Mouse (Mus musculus) naive thymus-derived CD4-positive, alpha-beta T cell, adult 2 months (primary cell): ENCODE results near the gene Dot1l.
A peak's percentile ranks its signal among the peaks of the same experiment; 100 is the strongest.

Source experiments
- DNase-seq: peaks from one replicate; pipeline ENCODE4 v3.0.0-alpha.2; 2011; ENCODE audit warnings: low read depth

The Dot1l gene

DNA sequence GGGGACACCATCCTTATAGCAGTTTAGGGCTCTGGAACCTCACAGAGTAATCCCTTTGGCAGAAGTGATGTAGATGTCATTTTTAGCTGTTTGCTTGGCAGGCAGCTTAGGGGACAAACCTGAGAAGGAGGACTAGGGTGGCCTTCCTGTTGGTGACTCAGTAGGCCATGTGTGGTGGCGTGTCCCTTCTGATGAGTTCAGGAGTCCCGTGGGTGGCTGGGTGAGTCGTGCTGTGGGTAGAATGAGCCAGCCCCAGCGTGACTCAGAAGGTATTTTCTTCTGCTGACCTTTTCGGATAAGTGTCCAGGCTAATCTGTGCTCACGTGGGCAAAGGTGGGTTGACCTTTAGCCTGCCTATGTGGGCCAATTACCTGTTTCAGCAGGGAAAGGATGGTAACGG, 3.6 kb downstream of the Dot1l start:
- DNase-seq, result no peak

DNA sequence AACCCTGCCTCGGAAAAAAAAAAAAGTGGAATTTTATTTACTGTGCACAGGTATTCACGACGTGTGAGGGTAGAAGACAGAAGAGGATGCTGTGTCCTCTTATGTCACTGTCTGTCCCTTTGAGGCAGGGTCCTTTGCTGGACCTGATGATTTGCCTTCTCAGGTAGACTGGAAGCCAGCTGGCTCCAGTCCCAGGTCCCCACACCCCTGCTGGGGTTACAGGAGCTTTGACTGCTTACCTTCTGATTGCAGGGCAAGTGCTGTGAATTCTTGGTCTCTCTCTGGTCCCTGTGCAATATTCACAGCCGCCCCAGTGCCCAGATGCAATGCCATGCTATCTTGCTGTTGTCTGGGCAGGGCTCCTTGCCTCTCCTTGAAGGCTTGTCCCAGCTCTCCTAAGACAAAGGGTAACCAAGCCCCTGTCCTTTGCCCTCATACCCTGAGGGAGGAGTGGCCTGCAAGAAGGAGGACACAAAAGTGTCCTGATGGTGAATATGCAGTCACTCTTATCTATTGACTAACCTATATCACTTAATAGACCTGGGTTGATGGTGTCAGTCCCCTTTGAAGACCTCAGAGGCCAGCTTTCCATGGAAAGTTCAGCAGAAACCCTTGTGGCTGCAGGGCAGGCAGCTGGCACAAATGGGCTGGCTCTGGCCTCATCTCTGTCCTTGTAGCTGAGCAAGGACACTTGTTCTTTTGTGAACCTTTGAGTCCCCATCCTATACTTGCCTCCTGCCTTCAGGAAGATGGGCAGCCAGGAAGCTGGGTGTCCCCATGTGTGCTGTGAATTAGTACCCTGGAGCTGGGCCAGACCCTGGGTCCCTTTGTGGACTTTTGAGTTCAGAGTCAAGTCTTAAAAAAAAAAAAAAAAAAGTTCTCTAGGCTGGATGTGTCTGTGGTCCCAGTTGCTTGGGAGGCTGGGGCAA, 5.9 kb downstream of the Dot1l start:
- no peak for DNase-seq

DNA sequence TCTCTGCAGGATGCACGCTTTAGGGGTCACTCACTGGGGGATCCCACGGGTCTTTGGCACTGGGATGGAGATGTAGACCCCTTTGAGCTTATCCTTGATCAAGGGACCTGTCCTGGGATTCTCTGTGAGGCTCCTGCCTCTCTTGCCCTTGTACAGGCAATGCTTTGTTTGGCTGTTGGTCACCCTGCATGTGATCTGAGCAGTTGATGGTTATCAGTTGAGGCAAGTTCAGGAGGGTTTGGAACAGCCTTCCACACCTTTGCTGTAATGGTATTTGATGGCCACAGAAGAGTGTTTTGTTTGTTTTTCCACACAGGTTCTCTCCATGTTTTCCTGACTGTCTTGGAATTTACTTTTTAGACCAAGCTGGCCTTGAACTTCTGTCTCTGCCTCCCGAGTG, 6.8 kb downstream of the Dot1l start:
- no peak for DNase-seq

DNA sequence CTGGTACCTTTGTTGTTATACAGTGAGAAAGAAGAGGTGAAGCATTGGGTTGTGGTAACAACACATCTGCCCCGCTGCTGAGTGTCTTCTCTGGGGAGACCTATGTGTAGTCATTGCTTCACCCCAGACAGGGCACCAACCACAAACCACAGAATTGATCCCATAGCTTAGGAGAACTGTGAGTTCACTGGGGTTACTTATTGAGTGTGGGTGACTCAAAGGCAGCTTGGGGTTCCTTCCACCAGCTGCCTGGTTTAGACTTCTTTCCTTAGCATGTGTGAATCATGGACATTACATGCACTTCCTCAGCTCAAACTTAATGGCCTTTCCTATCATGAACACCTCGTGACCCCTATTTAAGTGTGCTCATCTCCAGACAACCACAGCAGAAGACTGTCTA, 8.5 kb downstream of the Dot1l start:
- peak; percentile 42 for DNase-seq

DNA sequence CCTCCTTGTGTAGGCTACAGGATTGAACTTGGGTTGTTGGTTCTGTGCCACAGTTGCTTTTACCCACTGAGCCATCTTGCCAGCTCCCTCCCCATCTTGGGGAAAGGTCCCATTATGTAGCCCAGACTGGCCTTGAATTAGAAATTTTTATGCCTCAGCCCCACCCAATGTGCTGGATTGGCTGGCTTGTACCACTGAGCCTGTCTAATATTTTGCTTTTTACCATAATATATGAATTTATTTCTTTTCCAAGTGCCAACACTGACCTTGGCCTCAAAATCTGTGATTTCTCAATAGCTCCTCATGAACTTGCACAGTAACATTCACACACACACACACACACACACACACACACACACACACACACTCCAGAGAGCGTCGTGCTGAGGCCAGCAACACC, 10.7 kb downstream of the Dot1l start:
- no peak for DNase-seq

DNA sequence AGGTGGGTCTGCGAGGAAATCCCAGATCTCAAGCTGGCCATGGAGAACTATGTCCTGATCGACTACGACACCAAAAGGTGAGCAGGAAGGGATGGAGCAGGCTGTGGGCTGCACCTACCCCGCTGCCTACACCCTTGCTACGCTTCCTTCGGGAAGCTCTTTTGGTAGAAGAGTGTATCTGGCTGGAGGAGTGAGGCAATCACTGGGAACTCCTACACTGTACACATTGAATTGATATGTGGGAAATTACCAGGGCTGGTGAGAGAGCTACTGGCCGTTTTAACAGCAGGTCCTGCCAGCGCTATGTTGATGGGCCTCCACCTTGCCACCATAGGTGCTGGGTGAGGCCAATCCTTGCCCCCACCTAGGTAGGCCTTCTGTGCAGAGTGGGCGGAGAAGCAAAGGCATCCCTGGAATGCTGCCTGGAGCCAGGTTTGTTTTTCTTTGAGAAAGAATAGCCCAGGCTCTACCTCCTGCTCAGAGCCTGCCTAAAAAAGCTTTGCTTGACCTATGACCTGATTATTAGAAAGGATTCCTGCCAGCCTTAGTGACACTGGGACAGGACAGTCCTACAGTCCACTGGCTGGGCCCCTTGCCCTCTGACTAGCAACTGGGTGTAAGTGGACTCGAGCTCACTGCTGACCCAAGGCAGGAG, 11.3 kb downstream of the Dot1l start:
- no peak for DNase-seq

DNA sequence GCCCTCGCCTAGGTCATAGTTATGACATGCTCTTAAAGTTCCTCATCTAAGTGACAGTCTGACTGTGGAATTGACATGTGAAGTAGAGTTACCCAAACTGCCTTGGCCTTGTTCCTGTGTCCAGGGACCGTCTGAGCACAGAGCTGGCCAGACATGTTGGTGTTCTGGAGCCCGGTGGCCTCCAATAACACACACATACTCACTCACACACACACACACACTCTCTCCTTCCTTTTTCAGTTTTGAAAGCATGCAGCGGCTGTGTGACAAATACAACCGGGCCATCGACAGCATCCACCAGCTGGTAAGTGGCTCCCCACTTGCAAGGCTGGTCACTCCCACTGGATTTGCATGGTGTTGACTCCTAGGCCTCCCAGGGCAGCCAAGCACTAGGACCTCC, 13.4 kb downstream of the Dot1l start:
- DNase-seq, result no peak

DNA sequence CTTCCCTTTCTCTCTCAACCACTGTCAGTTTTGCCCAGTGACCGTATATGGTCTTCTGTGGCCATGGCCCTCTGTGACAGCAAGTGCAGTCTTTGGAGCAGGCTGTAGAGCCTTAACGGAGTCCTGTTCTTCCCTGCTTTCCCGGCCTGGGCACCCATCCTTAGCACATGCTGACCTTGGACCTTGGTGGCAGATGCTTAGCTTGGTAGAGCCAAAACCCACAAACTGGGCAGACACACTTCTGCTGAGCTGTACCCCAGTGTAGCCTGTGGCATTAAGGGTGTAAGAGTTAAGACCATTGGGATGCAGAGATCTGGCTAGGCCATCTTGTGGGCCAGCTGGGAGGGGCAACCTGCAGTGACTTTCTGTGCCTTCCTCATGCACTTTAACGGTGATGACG, 18.8 kb downstream of the Dot1l start:
- DNase-seq, result no peak

DNA sequence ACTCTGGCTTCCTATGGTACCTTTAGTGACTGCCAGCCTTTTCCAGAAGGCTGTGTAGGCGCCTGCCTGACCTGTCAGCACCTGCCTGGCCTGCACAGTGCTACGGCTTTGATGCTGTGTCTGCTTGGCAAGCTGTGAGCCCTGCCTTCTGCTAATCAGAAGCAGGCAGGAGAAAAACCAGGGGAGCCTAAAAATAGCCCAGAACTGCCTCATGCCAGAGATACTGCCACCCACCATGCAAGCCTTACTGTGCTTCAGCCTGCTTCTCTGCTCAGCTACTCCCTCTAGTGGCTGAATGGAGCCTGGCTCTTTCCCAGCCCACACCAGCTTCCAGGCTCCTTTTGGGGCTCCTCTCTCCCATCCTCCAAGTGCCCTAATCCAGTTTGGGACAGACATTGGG, 19.5 kb downstream of the Dot1l start:
- DNase-seq, result peak; percentile 78

DNA sequence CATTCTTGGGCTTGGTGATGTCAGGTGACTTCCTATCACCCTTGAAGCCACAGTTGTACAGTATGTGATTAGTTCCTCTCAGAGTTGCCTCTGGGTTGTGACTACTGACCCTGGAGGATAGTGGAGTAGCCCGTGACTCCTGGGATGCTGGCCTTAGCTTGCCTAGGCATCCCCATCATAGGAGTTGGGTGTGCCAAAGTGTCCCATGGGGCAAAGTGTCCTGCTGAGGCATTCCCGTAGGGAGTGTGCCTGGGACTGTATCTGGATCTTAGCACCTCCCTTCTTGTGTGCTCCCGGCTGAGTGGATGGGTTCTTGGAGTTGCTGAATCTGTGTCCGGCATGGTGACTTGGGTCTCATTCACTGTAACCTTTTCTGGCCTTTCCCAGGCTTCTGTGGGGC, 20.0 kb downstream of the Dot1l start:
- no peak for DNase-seq

DNA sequence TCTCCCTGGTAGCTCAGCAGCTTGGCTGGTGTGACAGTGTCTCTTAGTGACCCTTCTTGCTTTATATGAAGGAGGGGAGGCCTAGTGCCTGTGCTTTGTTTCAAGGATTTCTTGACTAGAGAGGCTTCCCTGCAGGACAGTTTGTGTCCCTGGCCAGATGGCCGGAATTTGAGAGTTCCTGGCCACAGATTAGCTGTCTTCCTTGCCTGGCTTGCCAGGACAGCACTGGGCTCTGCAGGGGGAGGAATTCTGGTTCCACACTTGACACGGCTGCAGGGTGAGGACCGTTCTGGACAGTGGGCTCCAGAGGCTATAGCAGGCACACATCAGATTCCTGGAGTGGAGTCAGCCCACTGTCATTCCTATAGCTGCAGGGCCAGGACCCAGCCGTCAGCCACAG, 20.7 kb downstream of the Dot1l start:
- DNase-seq, result no peak

DNA sequence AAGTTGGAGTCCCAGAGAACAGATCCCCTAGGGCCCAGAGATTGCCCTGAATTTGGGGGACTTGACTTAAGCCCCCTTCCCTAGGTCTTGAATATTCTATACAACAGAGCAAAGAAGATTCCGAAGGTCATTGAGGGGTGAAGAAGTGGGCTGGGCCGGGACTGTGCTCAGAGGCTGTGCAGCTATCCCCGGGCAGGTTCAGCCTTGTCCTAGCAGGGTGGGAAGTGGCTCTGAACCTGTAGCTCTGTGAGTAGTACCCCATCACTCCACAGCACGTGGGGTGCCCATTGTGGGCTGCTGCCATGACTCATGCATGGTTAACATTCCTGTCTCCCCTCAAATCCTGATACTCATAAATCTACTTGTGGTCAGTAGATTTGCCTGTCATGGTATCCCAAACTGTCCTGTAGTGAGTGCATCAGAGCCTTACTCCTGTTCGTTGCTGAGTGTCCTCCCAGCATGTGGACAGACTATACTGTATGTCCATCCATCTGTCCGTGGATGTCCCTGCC, 21.4 kb downstream of the Dot1l start:
- DNase-seq, result no peak

DNA sequence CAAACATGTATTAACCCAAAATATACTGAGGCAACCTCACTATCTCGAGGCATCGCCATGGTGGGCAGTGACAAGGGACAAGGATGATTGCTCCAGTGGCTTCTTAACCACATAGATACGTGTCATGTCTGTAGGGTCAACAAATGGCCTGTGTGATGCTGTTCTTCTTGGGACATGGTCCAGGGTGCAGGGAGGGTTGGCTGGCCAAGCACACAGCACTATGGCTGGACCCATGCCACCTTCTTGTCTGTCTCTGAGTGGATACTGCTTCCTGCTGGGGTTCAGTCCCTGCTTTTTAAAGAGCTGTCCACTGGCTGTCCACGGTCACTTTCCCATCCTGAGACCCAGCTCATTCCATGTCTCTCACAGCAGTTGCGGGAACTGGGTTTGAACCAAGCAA, 22.1 kb downstream of the Dot1l start:
- no peak for DNase-seq

DNA sequence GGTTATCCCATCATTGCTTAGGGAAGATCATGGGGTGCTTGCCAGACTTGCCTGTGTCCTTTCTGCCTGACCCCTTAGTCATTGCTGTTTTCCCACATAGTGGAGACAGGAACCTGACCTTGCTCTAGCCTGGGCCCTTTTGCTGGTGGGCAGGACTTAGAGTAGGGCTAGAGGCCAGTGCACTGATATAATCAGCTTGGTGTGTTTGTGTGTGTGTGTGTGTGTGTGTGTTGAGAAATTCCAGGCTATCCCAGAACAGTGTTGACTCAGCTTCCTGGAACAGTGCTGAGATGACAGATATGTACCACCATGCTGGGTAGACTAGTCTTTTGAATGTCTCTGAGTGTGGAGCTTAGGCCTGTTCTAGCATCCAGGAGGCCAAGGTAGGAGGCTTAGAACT, 24.6 kb downstream of the Dot1l start:
- DNase-seq, result no peak

DNA sequence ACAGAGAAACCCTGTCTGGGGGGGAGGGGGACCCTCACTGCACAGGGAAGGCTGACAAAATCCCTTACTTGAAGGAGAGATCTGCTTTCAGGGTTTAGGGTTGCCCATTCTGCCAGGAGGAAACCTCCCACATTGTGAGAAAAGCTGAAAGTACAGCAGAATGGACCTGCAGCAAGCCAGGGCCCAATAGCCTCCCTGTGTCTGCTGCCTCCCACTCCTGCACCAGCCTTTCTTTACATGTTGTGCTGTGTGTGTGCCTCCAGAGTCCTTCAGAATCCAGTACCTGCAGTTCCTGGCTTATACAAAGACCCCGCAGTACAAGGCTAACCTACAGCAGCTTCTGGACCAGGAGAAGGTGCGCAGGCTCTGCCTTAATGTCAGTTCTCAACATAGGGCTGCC, 29.3 kb downstream of the Dot1l start:
- no peak for DNase-seq

DNA sequence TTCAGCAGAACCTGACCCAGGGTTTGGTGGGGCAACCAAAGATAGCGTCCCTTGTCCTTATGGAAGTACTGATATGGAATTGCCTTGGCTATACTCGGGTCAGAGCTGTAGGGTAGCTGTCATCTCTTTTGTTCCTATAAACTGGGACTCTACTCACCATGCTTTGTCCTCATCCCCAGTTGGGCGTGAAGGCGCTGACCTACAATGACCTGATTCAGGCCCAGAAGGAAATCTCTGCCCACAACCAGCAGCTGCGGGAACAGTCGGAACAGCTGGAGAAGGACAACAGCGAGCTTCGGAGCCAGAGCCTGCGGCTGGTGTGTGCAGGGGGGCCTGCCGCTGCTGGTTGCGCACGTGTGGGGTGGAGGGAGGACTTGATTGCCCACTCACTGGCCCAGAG, 29.9 kb downstream of the Dot1l start:
- no peak for DNase-seq

DNA sequence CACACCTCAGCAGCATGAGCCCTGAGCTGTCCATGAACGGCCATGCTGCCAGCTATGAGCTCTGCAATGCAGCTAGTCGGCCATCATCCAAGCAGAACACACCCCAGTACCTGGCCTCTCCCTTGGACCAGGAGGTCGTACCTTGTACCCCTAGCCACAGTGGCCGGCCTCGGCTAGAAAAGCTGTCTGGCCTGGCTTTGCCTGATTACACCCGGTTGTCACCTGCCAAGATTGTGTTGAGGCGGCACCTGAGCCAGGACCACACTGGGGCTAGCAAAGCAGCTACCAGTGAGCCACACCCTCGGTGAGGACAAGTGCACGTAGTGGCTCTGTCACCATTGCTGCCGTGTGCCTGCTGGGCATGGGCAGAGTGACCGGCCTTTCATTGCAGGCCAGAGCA, 31.0 kb downstream of the Dot1l start:
- DNase-seq, result no peak

DNA sequence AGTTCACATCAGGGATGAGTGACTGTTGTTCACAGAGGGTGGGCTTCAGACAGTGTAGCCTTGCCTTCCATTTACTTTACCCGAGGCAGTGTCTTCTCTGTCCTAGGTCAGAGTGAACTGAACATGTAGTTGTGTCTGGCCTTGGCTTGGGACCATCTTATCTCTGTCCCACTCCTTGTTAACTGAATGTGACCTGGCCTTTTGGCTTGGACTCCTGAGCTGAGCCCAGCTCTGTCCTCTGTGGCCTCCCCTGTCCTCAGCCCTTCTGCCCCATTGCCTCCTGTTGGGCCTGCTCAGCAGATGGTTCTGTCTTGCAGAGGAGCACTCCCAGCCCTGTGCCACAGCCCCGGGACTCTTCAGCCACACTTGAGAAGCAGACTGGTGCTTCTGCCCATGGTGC, 32.5 kb downstream of the Dot1l start:
- no peak for DNase-seq

DNA sequence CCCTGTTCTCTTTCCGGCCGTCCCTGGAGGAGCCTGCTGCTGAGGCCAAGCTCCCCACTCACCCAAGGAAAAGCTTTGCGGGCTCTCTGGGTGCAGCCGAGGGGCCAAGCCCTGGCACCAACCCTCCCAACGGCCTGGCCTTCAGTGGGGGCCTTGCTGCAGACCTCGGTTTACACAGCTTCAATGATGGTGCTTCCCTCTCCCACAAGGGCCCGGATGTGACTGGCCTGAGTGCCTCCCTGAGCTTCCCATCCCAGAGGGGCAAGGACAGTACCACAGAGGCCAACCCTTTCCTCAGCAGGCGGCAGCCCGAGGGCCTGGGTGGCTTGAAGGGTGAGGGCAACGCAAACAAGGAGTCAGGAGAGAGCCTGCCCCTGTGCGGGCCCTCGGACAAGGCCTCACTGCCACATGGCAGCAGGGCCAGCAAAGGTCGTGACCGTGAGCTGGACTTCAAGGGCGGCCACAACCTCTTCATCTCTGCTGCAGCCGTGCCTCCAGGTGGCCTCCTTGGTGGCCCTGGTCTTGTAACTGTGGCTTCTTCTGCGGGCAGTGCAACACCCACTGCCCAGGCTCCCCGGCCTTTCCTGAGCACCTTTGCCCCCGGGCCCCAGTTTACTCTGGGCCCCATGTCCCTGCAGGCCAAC, 35.9 kb downstream of the Dot1l start:
- no peak for DNase-seq

DNA sequence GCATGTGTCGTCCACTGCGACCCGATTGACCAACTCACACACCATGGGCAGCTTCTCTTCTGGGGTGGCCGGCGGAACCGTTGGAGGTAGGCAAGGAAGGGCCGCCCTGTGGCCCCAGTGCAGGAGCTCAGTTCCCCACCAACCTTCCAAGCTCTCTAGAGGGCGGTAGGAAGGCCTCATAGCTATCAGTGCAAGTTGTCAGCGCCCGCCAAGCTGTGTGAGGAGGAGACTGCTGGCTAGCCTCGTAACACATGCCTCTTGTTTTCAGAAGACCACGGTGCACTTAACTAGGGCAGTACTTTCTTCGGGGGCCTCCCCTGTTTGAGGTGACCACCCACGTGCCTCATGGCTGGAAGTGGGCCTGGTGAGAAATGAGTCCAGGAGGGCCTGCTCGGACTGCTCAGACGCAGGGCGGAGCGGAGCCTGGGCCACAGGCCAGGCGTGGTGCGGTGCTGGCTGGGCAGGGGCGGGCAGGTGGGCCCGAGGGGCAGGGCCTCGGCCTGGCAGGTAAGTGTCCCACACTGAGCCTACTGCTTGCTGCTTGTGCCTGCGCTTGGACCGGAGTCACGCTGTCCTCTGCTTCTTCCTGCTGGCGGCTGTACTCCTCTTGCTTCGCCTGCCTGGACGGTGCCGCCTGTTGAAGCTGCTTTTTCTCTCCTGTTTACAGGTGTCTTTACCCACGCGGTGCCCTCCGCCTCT, 36.6 kb downstream of the Dot1l start:
- no peak for DNase-seq

DNA sequence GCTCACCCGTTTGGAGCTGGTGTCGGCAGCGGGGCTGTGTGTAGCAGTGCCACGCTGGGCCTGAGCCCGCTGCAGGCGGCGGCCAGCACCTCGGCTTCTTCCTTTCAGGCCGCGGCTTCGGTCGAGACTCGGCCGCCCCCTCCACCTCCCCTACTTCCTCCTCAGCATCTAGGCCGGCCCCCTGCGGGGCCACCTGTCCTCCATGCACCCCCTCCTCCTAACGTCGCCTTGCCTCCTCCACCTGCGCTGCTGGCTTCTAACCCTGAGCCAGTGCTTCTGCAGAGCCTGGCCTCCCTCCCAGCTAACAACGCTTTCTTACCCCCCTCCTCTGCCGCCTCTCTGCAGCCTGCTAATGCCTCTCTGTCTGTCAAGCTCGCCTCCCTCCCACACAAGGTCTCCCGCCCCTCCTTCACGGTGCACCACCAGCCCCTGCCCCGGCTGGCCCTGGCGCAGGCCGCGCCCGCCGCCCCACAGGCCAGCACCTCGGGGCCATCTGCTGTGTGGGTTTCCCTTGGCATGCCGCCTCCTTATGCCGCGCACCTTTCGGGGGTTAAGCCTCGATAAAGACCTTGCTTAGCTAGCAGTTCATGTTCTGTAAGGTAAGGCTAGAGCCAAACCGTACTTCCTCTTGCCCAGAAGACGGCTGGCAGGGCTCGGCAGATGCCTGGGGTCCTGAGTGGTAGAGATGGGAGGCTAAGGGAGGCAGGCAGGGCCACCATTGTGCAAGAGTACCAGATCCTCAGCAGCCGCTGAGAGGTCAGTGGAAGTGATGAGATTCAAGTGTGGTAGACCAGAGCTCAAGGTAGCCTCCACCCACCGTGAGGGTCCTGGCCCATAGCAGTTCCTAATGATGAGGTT, 37.4 kb downstream of the Dot1l start:
- DNase-seq, result peak; percentile 43
